Mouse (Mus musculus) megakaryocyte, embryonic 14.5 days (primary cell): ENCODE results near the gene Ctdnep1.

Experiments used
- FLI1 ChIP-seq: IDR thresholded peaks from 2 replicates; pipeline ENCODE4 v1.6.1; 2012; ENCODE audit warnings: low read length, inconsistent platforms, mixed read lengths
- GATA1 ChIP-seq: IDR thresholded peaks from 3 replicates; pipeline ENCODE4 v1.6.1; 2012; ENCODE audit warnings: mixed read lengths, low read length, inconsistent platforms, borderline replicate concordance

DNA sequence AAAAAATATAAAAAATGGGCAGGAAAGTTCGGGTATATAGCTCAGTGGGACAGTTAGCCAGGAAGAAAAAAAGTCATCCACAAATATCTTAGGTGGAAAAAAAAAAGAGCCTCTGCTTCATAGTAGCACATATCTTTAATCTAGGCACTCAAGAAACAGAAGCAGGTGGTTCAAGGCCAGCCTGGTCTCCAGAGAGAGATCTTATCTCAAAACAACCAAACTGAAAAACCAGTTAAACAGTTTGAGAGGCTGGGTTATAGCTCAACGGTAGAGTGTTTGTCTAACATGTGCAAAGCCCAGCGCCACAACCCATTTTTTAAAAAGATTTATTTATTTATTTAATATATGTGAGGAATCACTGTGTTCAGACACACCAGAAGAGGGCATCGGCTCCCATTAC is 47.9 kb upstream of the Ctdnep1 start:
- TF ChIP-seq GATA1 (no peak), FLI1 (no peak)
